Mouse (Mus musculus) lung, adult 18-20 months (tissue): ENCODE measurements around the gene Rcor3.

Experiments
- DNase-seq, 2 experiments: peaks; one replicate each; pipeline ENCODE4 v3.0.0; 2022; ENCODE audit warnings: mixed read lengths in 2 of 2

Rcor3 gene

DNA sequence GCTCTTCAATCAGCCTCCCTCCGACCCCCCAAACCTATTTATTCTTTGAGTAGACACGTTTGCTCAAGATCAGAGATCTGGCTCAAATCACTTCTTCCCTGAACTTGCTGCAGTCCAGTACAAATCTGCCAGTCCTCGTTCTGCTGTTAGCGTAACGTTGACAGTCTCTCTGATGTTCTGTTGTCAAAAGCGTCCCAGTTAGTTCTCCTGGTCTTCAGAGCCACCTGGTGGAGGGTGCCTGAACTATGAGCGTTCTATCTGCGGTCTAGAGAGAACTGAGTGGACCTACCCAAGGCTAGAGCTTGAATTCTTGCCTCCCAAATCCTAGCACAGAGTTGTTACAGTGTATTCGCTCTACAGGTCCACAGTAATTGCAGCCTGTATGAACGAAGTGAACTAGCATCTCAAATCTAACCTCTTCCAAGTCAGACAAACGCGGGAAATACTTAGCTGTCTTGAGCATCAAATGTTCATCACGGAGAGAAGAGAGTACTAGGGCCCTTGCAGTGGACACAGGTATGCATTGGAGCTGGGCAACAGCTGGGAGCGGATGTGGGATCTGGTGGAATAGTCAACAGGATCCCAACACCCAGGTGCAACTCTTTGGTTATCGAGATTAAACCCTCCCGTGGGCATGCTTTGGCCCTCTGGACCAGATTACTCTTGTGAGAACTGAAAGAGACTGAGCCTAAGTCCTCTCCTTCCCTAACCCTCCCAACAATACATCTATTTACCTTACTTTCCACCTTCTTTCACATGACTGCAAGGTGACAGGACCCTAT is 44.8 kb downstream of the Rcor3 start:
- peak; percentile 88 for DNase-seq

DNA sequence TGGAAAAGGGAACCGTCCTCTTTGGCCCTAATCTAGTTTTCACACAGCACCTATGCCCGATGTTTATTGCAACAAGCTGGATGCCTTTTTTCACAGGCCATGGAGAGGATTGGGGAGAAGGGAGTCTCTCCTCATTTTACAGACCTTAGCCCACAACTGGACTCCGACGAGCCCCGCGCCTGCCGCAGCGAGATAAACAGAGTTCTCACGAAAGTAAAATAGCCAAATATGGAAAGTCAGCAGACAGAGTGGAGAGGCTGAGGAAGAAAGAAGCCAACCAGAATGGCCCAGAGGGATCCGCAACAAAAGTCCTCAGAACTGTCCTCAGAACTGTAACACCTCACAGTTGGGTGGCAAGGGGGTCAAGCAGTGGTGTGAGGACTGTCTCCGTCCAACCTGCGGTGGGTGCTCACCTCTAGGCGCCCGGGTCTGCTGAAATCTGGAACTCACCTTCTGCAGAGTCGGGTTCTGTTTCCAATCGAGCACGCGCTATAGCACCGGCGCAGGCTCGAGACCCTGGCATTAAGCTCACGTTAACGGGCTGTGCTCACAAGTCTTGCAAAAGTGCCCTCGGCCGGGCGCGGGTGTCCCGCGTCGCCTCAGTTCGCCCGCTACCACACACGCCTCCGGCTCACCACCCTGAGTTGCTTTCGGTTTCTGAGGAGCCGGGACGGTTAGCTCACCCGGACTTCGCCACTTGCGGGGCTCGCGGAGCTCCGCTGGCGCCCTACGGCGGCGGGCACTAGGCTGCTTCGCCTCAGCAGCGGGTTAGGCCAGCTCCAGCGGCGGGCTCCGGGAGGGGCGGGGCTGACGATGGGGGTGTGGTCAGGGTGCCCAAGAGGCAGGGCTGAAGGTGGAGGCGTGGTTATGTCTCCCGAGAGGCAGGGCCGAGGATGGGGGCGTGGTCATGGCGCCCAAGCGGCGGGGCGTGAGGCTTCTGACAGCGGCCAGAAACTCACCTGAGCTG is 45.8 kb downstream of the Rcor3 start, which contains the start of gene Traf5:
TSS of gene Traf5 (minus strand) at position 754 of the 967 bp plus-strand sequence.
- peak; percentile 98 for DNase-seq

DNA sequence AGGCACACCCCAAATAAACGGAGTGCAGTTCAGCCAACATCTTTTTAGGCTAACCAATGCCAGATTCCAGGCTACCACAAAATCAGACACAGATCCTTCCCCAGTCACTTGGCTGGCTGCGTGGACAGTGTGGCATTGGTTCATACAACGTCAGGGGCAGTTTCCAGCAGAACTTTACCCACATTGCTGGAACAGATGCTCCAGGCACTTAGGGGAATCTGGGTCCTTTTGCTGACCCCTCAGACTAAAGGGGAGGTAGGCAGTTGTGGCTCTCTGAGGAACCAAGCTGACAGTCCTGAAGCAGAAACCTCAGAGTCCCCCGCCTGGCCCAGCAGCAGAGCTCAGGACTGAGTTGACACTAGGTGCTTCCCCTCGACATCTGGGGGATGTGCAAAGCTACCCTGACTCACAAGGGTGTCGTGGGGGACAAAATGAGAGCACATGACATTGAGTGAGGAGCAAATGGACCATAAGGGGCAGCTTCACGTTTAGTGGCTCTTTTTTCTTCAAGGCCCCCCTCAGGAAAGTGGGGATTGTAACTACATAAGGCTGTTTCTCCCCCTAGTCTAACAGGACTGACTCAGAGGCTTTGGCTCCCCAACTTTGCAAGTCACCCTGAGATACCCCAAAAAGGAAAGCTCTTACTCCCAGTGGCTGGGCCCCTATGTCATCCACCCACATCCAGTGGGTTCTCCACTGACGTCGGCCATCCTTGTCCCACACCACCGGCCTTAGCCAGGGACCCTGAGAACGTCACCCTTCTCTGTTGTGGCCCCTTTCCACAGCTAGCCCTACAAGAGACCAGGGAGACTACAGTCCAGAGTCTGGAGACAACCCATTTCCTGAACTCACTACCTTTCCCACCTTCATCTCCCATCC is 46.9 kb downstream of the Rcor3 start:
- no peak for DNase-seq

DNA sequence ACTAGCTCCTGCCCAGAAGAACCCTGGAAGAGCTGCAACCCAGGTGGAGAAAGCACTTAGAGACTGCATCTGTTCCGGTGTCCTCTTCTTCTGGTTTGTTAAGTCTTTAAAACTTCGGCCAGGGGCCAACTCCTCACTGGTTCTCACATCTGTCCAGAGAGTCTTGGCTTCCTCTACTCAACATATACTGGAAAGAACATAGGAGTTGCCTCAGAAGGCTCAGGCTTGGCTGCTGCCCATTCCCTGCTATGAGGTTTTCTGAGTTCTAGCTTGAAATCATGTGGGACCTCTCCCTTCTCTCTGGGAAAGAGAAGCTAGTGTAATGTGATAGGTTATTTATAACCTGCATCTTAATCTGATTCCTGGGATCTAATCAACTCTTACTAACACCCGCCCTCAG is 47.6 kb downstream of the Rcor3 start:
- no peak for DNase-seq

DNA sequence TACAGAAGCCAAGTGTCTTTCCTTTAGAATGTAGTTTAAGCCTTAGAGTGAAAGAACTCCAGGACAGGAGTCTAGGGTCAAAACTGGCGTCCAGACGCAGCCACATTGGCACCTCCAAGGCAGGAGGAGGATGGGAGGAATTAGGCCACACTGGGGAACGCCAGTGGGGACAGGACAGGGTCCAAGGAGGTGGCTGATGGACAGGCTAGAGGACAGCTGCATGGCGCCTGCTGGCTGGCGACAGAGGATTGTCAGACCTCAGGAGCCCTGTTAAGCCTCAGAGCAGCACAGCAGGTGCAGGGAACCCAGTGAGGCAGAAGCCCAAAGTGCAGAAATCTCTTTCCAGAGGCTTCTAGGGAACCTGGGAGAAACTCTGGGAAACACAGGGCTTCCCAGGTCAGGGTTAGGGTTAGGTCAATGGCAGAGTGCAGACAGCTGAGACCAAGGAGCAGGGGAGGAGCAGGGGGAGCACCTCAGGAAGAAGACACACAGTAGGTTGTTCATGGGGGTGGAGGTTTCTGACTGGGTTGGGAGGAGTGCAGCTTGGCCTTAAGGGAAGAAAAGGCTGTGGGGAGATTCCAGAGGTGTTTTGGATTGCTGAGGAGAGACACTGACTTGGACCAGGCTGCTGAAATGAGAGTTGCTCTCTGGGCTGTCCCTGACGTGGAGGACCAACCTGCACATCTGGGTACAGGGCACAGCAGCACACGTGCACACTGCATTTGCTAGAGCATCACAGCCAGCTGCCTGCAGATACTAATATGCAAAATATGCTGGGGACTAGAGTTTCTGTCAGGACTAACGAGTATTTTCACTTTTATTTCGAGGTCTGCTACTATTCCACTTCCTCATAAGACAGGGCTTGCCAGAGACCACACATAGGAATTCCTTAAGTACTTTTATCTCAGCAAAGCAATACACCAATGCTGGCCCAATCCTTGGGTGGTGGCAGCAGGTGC is 48.4 kb downstream of the Rcor3 start:
- DNase-seq, result no peak

DNA sequence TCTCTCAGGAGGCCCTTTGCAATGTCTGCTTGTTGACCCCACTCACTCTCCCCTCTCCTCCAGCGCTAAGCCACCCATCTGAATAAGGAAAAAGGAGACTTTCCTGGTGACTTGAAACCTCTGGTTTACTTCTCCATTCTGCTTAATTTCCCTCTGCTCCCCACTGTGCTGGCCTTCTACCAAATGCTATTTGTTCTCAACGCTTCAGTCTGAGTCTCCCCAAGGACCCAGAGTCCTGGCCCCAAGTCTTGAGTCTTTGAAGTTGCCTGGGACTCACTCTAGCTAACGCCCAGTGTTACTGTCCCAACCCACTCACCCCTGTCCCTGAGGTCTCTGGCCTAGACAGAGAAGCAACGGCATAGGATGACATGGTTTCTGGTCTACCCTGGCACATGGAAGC is 49.9 kb downstream of the Rcor3 start:
- DNase-seq, result no peak

DNA sequence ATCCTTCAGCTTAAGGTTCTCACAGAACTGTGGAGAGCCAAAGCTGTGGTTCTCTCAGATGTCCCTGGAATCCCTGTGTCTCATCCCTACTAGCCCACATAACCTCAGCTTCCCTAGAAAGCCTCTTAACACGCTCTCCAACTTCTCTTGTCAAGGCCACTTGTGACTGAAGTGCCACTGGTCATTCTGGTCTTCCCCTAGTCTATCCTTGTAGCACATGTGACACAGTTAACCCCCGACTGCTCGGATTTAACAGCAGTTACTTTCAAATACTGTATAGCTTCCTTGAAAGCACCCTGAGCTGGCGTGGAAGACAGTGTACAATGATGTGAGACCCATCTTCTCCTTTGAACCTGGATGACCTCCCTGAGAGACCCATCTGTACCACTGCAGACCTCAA is 50.8 kb downstream of the Rcor3 start:
- DNase-seq, result peak; percentile 59 to 70

DNA sequence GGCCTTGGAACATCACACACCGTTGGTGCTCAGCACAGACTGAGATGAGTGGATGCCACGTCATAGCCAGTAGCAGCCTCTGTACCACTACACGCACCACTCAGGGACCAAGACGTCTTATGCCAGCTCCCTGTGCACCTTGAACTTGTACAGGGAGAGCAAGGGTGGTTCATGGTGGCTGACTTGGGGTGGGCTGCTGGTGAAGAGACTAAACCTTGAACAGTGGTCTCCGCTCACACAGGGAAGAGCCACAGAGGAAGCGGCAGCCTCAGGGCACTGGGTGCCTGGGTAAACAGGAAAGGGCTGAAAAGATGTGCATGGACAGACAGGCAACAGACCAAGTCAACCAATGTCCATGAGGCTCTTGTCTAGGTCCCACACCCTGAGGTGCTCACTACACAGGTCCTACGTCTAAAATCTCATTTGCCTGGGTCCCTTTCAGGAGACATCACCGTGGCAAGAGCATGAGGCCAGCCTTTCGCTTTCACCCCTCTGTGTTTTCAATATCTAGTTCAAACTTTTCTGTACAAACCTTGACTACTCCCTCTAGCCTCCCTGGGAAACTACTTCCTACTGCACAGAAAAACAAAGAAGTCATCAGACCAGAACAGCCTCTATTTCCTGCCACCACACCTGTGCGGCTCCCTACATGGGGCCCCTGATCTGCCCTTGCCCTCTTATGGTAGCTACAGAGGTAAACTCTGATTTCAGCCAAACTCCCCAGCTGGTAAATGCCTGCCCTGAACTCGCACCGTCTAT is 51.4 kb downstream of the Rcor3 start:
- no peak for DNase-seq

DNA sequence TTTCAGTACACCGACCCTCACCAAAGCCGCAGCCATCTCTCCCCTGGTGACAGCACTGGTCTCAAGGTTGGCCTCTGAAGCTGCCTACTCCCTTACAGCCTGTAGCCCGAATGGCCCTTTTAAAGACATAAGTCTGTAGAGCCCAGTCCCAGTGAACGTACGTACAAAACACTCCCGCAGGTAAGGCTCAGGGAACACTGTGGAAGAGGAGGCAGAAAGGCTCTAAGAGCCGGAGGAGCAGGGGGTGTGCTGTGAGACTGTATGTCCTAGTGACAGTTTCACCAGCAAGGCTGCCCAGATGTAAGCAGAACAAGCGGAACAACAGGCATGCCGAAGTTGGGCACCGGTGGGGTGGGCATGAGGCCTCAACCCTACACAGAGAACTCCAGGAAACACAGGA is 52.6 kb downstream of the Rcor3 start:
- no peak for DNase-seq

DNA sequence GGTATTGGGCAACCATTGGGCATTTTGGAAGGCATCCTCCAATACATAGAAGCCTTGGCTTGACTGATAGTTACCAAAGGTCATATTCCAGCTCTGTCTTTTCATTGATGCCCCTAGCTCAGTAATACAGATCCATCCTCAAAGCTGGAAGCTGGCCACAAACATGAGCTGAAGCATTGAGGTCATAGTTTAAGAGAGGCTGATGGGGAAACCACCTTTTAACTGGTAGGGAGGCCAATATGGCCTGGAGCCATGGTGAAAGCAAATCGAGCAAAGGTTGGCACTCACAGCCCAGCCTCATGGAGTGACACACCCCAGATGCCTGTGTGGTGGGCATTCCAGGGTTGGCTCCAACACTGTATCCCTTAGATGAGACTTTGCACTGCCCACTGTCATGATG is 55.2 kb downstream of the Rcor3 start:
- DNase-seq, result no peak

DNA sequence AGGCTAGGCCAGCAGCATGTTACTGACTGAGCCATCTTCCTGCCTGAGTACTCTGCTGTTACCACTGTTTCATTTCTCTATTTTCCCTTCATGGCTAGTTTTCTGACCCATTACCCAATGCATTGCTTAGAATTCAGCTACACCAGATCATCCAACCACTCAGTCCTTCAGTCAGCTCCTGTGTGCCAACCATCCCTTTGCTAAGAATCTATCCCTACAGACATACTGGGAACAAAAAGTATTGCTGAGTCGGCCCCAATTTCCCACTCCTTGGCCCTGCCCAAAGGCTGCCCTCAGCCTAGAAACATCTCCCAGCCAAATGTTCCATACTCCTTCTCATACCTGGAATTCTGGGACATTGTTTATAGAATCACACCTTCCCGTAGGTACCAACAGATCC is 56.7 kb downstream of the Rcor3 start:
- DNase-seq, result no peak

DNA sequence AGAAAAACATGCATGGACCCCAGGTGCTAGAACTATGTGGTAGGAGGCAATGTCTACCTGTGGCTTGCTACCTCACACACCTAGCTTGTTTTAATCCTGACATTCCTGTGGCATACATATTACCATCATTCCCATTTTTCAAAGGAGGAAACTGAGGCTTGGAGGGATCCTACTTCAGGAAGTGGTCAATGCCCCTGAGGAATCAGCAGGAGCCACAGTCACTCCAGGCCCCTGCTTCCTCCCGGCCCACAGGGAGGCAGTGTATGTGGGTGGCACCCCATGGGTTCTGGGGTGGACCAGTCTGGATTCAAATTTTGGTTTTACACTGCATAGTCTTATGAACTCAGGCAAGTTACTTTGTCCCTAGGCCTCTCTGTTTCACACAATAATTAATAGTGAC is 58.7 kb downstream of the Rcor3 start:
- no peak for DNase-seq

DNA sequence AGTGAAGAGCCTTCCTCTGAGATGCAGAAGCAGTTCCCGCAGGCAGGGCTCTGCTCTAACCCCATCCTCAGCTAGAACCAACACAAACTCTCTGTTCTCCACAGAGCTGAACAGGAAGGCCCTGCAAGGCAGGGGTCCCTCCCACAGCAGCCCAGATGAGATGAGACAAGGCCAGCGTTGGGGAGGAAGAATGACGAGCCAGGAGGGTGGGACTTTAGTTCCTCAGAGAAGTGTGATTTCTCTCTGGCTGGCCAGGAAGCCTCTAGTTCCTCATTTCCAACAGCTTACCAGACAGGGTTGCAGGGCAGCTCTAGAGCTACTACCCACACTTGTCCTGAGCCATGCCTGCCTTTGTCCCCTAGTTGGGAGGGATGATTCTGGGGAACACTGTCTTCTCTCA is 59.5 kb downstream of the Rcor3 start:
- DNase-seq, result peak; percentile 78 to 81

DNA sequence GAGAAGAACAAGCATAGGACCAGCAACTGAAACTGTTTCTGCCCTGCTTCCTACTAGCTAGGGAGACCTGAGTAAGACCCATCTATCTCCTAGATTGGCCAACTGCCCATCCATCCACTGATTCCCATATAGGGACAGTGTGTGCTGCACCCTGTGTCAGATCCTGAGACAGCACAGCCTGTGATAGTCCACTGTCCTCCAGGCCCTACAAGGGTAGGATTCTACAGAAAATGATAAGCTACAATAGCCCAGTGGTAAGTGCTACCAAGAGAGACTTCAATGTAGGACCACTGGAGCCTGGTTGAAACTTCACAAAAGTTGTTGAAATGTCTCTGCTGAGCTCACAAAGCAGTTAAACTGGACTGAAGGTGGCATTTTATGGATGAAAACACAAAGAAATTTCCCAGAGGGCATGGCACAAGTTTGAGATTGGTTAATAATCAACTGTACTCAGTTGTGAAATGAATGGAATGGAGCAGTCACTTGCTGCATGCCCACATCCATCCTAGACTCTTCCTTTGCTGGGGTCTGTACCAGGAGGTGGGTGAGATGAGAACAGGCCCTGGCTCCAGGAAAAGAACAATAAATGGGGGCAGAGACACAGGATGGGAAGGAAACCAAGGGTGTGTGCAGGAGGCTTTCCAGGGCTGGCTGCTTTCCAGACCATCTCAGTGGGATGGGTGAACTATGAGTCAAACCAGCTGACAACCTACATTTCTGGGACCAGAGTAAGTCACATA is 60.9 kb downstream of the Rcor3 start:
- peak; percentile 65 to 75 for DNase-seq

DNA sequence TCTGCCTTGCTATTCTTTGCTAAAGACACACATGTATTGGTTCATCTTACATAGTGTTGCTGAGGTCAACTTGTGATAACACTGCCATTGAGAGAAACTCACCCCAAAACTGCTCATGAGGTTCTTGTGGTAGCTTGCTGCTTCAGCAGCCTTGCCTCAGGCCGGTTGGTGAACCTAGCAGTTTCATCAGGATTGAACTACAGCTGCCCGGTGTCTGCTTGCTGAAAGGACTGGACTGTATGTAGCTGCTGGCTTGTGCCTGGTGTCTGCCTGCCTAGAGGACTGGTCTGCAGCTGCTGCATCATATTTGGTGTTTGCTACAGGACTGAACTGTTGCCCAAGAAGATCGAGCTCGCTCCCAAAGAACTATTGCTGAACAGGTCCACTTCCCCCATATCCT is 61.8 kb downstream of the Rcor3 start:
- no peak for DNase-seq

DNA sequence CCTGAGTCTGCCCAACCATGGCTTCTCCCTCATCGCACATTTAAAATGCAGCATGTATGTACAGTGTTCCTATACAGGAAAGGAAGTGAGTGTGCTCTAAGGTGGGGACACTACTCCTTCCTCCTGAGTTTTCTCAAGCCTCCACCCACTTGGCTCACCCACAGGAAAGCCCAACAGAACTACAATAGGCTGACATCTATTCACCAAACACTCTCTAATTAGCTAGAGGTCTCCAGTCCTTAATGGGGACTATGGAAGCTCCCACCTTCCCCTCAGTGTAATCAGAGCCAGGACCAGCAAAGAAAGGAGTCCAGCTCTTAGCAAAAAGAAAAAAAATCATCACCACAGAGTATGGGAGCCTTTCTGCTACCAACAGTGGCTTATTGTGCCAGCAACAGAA is 63.0 kb downstream of the Rcor3 start:
- DNase-seq, result no peak

DNA sequence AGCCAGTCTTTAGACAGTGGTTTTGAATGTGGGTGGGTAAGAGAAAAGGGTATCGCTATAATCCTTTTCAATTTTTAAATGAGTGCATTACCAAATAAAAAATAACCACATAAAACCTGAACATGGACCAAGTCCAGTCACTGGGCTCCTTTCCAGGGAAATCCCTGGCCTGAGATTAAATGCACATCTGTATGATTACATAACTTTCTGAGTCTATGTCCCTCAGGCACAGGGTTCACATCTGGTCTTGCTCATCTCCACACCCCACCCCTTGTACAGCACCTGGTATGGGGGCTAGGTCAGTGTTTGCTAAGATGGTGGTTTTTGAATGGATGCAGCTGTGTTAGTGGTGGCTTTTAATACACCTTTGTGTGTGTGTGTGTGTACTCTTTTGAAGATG is 65.4 kb downstream of the Rcor3 start:
- no peak for DNase-seq

DNA sequence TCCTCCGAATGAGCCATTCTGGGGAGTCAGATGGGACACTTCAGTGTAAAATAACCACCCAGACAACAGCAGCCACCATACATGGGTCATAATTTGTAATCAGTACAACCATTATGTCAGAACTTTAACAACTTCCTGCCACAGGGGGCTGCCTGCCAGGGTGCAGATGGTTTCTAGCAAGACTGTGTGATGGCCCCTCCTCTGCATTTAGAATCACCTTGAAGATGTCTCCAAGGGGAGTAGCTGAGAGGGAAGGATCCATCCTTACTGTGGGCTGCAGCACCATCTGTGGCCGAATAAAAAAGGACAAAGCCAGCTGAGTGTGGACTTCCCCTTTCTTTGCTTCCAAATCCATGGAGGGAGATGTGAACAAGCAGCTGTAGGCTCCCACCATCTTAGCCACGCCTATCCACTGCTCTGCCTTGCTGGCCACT is 67.2 kb downstream of the Rcor3 start:
- DNase-seq, result no peak

DNA sequence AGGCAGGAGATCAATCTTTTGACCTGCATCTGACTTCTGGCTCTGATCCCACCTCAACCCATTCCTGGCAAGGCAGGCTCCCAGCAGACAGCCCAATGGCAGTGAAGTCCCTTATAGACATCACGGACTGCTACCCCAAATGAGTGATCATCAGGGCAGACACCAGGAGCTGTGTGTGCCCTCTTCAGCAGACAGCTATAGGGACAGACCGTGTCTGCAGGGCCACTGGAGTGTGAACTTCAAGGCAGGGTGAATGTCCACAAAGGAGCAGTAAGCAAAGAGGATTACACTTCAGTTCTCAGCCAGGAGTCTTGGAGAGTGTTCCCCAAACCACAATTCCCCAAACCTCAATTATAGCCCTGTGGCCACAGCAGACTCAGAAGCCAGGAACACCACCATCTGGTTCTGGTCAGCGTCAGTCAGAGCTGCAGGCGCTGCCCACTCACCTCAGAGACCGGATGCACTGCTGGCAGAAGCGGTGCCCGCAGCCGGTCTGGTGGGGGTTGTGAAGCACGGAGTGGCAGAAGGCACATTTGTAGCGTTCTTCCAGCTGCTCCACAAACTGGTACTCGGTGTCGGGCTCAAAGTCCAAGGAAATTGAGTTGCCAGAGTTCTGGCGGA is 67.8 kb downstream of the Rcor3 start:
- no peak for DNase-seq

DNA sequence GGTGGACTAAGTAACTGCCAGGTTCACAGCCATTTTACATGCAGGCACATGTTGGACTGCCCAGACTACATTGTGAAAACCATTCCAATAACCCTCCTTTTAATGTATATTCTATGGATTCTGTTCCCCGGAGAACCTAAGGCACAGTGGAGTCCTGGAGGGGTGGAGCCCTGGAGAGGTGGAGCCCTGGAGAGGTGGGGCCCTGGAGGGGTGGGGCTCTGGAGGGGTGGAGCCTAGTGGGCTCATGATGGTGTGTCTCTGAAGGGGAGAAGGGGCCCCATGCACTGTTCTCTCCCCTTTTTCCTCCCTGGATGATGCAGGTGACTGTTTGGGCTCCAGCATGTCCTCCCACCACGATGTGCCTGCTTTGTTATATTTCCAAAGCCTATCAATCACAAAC is 69.7 kb downstream of the Rcor3 start:
- no peak for DNase-seq
